Mouse (Mus musculus) natural killer cell, adult 2 months (primary cell): ENCODE data around the gene Zhx3.

Experiments used
- DNase-seq, 2 experiments: peaks; one replicate each; pipeline ENCODE4 v3.0.0; 2022; ENCODE audit warnings: low spot score in 2 of 2

Gene Zhx3

GRCm38 (mm10) chr2:160729851-160730796 lies 142.7 kb downstream of the Zhx3 start:
- no peak for DNase-seq

GRCm38 (mm10) chr2:160729436-160729835 lies 143.4 kb downstream of the Zhx3 start:
- DNase-seq, result no peak

- no peak for DNase-seq
These were observed 143.8 kb downstream of the Zhx3 start for GRCm38 (mm10) chr2:160728972-160729371.

GRCm38 (mm10) chr2:160725877-160726864 lies 146.6 kb downstream of the Zhx3 start:
- DNase-seq, result no peak

GRCm38 (mm10) chr2:160724536-160724935 lies 148.3 kb downstream of the Zhx3 start:
- DNase-seq, result no peak

- no peak for DNase-seq
These were observed 149.0 kb downstream of the Zhx3 start for GRCm38 (mm10) chr2:160723613-160724375.

GRCm38 (mm10) chr2:160722714-160723113 lies 150.1 kb downstream of the Zhx3 start:
- no peak for DNase-seq

GRCm38 (mm10) chr2:160718811-160719210 lies 154.0 kb downstream of the Zhx3 start:
- DNase-seq, result no peak

- DNase-seq, result peak; percentile 29 to 53
These were observed 155.5 kb downstream of the Zhx3 start for GRCm38 (mm10) chr2:160717269-160717668.

GRCm38 (mm10) chr2:160715463-160716030 lies 157.3 kb downstream of the Zhx3 start:
- no peak for DNase-seq

- no peak for DNase-seq
These were observed 165.1 kb downstream of the Zhx3 start for GRCm38 (mm10) chr2:160707673-160708072.

GRCm38 (mm10) chr2:160702824-160703223 lies 170.0 kb downstream of the Zhx3 start:
- no peak for DNase-seq

GRCm38 (mm10) chr2:160701603-160702002 lies 171.2 kb downstream of the Zhx3 start:
- DNase-seq, result no peak

GRCm38 (mm10) chr2:160700271-160700670 lies 172.5 kb downstream of the Zhx3 start:
- DNase-seq, result peak in 1 of 2 experiments; percentile 7
